Mouse (Mus musculus): ENCODE results near the gene Iffo1. TPM values are rescaled to one million over a fixed set of nuclear protein-coding genes. Genes with fewer than 3 reads are reported as not detected.
"Not testable (repeated sequence)": the region's sequence is repeated elsewhere in the genome, so short reads cannot be mapped to it uniquely, and the experiment has no call there.

The Iffo1 gene
- total RNA-seq, 1 experiment from 2014 or later = 16.5 TPM

DNA sequence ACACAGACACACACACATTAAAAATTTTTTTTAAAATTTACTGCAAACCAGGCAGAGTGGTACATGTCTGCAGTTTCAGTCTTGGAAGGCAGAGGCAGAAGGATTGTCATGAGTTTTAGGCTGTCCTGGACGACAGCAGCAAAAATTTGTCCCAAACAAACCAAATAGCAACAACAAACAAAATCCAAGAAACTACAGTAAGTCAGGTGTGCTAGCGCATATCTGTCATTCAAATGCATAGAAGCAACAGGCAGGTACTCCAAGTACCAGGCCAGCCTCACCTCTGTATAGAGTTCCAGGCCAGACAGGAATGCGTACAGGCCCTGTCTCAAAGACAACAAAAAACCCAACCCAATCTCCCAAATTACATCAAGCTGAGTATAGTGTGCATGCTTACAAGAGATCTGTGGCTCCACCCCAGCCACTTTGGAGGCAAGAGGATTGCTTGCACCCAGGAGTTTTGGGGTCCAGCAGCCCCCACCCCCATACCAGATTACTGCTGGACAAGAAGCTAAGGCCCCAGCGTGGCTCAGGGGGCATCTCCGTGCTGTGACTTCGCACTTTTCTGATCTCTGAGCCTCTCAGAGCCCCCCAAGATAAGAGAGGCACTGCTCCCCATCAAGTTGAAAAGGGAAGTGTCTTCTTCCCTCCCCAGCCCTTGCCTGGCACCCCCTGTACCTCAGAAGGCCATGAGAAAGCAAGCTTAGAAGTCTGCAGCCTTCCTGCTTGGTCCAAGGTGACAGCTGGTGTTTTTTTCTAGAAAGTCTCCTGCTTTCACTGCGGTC lies 14.9 kb downstream of the Iffo1 start:
- no peak for ATAC-seq (replicated peaks; ENCODE audit: low read depth, poor library complexity, severe bottlenecking)

DNA sequence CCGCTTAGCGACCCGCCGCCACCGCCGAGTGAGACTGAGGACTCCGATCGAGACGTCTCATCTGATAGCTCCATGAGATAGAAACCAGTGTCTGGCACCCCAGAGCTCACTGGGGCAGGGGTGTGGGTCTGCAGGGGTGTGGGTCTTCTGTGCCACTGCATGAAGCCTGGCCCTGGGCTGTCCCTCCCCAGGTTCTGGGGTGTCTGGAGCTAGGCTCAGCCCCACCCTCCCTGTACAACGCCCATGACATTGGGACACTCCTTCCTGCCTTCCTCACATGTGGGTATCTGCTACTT lies 15.5 kb downstream of the Iffo1 start:
- no peak for ATAC-seq (replicated peaks; ENCODE audit: low read depth, poor library complexity, severe bottlenecking)

DNA sequence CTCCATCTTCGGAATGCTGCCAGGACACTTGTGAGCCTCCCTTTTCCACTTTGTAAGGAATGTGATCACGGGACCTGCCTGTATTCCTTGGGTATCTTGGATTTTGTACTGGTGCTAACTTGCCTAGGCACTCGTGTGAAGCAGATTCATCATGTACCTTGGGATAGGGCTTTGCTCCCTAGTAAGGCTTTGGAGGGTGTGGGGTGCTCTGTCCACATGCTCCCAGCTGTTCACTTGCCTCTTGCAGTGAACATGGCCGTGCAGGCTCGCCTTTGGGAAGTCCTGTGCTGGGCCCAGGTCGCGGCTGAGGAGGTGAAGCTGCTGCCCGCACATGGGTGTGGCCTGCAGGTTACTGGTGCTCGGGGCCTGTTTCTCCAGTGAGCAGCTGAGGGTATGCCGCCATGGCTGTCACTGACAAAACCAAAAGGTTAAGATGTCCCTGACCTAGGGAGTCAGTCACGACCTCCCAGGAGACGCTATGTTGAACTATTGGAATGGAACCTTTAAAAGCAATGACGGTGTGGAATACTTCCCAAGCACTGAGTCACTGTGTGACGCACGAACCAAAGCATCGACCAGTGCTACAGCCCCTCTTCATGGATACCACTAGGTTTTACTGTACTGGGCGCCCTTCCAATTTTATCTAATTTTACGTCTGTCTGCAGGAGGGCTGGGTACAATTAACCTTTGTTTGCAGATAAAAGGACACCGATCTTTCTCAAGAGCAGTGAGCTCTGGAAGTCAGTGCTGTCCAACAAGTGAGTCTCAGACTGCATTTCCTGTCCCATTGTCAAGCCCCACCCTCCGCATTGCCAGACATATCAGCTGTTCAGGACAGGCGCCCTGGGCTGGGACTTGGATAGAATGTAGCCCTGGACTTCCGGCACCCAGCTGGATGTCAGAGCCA lies 16.1 kb downstream of the Iffo1 start:
- no peak for ATAC-seq (replicated peaks; ENCODE audit: low read depth, poor library complexity, severe bottlenecking)

DNA sequence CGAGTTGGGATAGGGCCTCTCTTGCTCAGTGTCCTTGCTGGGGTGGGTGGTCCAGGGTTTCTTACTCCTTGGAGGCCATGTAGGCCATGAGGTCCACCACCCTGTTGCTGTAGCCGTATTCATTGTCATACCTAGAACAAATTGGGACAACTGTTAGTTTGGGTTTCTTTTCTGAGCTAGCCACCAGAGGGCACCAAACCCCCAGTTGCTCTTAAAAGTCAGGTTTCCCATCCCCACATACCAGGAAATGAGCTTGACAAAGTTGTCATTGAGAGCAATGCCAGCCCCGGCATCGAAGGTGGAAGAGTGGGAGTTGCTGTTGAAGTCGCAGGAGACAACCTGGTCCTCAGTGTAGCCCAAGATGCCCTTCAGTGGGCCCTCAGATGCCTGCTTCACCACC lies 16.9 kb downstream of the Iffo1 start:
- ATAC-seq (replicated peaks; ENCODE audit: low read depth, poor library complexity, severe bottlenecking) = not testable (repeated sequence)

DNA sequence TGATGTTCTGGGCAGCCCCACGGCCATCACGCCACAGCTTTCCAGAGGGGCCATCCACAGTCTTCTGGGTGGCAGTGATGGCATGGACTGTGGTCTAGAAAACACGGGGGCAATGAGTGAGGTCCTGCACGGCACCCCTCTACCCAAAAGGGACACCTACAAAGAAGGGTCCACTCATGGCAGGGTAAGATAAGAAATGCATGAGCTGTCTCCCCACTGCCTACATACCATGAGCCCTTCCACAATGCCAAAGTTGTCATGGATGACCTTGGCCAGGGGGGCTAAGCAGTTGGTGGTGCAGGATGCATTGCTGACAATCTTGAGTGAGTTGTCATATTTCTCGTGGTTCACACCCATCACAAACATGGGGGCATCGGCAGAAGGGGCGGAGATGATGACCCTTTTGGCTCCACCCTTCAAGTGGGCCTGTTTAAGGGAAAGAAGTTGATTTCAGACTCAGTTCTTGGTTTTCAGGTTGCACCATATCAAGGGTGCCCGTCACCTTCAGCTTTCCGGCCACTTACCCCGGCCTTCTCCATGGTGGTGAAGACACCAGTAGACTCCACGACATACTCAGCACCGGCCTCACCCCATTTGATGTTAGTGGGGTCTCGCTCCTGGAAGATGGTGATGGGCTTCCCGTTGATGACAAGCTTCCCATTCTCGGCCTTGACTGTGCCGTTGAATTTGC lies 17.7 kb downstream of the Iffo1 start:
- ATAC-seq (replicated peaks; ENCODE audit: low read depth, poor library complexity, severe bottlenecking) = not testable (repeated sequence)

DNA sequence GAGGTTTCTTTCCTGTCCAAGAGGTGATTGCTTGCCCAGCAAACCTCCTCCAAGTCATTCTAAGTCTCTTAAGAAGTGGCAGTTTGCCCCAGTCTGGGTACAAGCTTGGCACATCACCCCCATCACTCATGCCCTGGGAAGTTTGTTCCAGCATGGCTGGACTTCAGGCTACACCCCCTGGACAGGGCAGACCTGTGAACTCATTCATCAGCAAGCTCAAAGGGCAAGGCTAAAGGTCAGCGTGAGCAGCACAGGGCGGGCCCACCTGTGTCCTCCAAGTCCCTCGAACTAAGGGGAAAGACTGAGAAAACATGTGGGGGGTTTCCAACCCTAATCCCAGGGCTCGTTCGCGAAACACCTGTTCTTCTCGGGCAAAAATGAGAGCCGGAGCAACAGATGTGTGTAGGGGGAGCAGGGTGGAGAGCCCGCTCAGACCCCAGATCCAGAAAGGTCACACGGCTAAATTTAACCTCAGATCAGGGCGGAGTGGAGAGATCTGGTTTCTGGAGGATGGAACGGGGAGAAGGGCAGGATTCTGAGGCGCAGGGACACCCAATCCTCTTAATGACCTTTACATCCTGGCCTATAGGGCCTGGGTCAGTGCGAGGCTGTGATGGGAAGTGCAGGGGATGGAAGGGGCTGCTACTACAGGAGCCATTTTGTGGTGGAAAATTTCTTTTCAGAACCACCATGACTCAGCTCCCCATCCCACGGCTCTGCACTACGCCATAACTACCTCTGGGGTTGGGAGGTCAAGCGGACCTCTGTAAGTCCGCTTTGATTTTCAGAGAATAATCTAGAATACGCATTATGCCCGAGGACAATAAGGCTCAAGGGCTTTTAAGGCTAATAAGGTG lies 19.0 kb downstream of the Iffo1 start:
- ATAC-seq (replicated peaks; ENCODE audit: low read depth, poor library complexity, severe bottlenecking) = 0 out of 2 replicates have a peak, but pooled peaks have one; percentile 4

DNA sequence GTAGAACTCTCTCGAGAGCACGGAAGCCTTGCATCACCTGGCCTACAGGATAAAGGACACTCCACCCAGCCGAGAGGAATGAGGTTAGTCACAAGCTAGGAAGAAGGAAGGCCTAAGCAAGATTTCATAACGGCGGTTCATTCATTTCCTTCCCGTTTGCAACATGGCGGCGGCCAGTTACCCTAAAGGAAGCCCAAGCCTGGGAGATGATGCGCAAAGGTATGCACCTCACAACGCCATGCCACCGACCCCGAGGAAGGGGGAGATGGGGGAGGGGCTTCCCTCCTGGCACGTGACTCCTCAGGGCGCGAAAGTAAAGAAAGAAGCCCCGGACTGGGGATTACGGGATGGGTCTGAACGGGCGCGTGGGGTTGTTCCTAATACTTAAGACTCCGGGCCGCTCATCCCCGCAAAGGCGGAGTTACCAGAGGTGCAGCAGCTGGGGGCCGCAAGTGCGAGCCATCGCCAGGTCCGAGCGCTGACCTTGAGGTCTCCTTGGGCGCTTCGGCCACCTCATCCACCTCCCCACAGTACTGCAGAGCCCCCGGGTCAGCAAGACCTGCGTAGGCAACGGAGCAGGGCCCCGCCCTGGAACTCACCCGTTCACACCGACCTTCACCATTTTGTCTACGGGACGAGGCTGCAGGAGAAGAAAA lies 19.8 kb downstream of the Iffo1 start:
- peak; percentile 23; the same call in 1 of the 2 replicates for ATAC-seq (replicated peaks; ENCODE audit: low read depth, poor library complexity, severe bottlenecking)

DNA sequence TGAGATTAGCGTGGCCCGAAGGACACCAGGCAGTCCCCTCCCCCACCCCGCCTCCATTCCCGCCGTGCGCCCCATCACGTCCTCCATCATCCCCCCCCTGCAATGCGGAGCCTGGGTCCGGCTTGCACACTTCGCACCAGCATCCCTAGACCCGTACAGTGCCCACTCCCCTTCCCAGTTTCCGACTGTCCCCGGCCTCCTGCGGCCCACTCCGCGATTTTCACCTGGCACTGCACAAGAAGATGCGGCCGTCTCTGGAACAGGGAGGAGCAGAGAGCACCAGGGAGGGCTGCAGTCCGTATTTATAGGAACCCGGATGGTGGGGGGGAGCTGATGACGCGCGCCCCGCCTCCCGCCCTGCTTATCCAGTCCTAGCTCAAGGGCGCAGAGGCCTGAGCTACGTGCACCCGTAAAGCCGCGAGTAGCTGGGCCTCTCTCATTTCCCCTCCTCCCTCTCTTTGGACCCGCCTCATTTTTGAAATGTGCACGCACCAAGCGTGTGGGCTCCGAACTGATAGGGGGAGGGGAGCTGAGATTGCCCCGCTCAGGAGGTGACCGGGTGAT lies 20.4 kb downstream of the Iffo1 start:
- peak; percentile 82 for ATAC-seq (replicated peaks; ENCODE audit: low read depth, poor library complexity, severe bottlenecking)

DNA sequence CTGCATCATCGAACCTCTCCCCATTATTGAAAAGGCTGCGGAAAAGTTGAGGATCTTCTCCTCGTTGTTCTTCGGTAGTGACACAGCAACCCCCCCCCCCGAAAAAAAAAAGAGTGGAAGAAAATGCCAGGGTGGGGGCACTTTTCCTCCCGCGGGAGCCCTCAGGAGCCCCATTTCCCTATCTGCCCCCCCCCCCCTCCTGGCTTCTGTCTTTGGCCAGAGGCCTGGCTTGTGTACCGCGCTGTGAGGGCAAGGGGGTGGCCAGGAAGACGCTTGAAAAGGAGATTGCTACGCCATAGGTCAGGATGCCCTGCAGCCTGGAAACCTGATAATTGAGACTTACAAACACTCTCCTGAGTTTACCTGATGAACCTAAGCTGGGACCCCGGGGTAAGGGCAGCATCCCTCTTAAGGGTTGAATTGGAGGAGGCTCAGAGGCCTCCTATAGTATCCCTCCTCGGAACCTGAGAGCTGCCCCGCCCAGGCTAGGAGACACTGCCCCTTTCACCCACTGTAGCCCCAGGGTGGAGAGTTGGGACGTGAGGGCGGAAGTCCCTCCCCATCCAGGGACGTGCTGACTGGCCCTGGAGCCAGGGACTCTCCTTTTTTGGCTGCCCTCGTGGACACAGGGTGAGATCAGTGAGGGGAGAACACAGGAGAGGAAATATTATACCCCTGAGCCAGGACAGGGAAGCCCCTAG lies 21.2 kb downstream of the Iffo1 start, which contains the start of gene Gapdh:
Gene Gapdh (minus strand): TSS at position 417 of the 701 bp plus-strand sequence.
- peak; percentile 23 for ATAC-seq (replicated peaks; ENCODE audit: low read depth, poor library complexity, severe bottlenecking)

DNA sequence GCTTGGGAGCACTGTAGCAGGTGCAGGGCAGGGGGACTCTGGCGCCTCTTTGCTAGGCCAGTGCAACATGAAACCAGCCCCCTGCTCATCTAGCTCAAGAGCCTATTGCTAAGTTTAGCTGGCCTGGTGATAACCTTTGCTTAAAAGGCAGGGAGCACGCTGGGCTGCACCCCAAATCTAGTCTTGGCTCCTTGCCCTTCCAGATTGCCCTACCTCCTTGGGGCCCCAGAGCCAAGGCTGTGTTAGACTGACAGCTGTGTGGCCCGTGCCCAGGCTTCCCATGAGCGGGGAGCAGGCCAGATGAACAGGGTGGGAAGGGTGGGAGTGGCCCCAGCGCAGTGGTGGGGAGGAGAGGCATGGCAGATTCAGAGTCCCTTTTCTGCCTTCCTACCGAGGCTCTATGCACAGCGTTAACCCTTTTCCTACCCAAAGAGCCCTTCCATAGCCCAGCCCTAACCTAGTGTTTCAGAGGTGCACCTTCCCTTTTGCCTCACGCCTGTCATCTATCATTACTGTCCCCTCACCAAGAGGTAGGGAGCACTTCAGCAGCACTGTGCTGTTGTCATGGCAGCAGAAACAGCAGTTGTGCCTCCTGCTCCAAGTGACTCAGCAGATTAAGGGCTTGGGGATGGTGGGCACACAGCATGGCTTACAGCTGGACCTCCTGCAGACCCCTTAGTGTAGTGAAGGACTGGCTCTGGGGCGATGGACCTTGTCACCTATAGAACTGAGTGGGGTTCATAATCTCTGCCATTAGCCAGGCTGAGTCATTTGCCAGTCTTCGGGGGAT lies 22.0 kb downstream of the Iffo1 start:
- ATAC-seq (replicated peaks; ENCODE audit: low read depth, poor library complexity, severe bottlenecking) = no peak

DNA sequence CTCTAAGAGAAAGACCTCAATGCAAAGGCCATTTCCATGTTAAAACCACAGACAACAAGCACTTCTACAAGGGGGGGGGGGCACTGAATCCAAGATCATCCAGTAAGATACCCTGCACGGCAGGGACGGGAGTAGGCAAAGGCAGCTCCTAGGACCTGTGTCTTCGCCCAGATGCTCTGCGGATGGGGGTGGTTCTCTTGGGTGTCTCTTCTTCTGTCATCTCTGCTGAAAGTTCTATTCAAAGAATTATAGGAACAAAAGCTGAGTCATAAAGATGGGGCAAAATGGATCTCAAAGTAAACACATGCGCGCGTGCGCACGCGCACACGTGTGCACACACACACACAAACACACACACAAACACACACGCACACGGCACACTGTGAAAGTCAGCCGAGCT lies 23.0 kb downstream of the Iffo1 start:
- ATAC-seq (replicated peaks; ENCODE audit: low read depth, poor library complexity, severe bottlenecking) = no peak

DNA sequence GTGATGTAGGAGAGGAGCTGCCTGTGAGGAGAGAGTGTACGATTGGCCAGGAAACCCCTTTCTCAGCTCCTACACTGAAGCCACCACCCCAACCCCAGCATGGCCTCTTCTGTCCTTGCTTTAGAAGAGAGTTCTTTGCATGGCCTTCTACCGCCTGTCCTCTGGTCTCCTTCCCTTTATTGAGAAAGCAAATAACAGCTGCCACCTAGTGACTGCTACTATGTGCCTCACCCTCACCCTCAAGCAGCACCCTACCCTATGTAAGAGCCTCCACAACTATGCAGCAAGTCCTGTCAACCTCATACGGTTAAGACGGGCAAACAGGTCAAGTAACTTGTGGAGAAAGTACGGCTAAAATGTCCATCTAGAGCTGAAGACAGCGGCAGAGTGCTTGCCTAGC lies 25.2 kb downstream of the Iffo1 start:
- ATAC-seq (replicated peaks; ENCODE audit: low read depth, poor library complexity, severe bottlenecking) = no peak

DNA sequence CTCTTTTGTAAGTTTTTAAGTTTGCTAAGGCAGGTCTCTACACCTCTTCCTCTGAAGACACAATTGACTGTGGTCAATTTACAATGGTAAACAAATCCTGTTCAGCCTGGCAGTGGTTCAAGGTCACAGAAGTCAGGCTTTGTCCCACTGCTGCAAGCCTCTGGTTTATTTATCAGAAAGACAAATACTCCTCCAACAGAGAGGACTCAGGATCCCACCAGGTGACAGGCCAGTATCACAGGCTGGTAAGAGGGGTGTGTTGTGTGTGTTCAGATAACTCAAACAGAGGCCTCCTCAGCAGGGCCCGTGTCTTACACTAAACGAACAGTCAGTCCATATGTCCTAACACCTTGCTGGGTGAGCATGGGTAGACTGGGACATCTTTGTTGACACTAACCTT lies 27.4 kb downstream of the Iffo1 start:
- ATAC-seq (replicated peaks; ENCODE audit: low read depth, poor library complexity, severe bottlenecking) = no peak

DNA sequence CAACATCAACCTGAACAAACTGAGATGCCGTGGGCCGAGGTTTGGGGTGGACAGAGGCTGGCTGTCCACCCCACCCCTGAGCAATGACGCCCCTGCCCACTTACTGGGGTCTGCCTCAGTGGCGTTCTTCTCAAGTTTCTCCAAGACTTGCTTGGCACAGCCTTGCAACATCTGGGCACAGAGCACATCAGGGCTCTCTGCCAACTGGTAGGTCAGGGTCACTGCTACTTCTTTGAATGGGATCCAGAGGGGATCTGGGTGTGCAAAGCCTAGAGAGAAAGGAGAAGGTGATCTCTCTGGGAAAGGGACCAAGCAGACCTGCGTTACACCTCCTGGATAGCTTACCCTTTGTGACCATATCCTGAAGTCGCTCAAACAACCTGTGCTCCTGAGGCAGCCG lies 28.2 kb downstream of the Iffo1 start:
- ATAC-seq (replicated peaks; ENCODE audit: low read depth, poor library complexity, severe bottlenecking) = no peak

DNA sequence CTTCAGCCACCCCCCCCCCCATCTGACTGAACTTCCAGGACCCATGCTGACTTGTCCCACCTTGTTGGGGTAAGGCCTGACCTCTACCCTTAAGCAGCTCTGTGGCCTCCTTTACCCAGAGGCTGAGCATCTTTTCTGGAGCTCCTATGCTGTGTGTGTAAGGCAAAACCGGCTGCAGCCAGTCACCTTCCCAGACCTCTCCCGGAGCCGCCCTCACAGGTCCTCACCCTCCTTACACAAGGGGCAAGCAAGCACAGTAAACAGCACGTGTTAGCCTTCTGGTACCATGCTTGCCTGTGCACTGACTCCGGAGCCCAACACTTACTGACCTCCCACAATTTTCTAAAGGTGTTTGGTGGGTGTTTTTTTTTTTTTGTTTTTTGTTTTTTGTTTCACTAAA lies 30.4 kb downstream of the Iffo1 start:
- no peak for ATAC-seq (replicated peaks; ENCODE audit: low read depth, poor library complexity, severe bottlenecking)

DNA sequence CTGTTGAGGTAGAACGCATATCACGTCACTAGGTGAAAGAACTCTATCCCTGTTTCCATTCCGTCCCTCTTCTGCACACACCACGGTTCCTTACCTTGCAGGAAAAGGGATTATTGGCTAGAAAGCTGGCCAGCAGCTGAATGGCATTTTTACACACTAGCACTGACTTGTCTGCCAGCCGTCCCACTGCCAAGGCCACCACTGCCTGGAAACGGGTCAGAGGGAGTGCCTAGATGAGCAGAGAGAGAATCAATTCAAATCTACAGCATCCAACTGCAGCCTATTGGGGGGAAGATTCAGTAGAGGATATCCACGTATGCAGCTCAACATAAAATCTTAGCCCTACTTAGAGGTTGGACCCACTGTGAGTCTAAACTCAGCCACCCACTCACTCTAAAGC lies 34.6 kb downstream of the Iffo1 start:
- ATAC-seq (replicated peaks; ENCODE audit: low read depth, poor library complexity, severe bottlenecking) = no peak

DNA sequence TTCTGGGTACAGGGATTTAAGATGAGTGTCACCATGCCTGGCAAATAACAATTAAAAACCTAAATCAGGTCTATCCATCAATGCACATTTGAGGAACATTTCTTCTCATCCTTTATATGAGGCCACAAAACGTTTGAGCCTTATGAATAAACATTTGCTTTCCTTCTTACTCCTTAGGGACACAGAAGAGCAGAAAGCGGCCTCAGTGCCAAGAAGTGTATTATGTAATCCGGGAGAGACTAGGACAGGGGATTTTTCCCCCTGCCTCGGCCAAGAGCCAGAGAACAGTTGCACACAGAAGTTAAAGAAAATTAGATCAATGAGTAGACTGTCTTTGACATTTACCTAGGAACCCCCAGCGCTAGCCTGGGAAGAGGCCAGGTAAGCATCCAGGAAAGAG lies 37.1 kb downstream of the Iffo1 start:
- no peak for ATAC-seq (replicated peaks; ENCODE audit: low read depth, poor library complexity, severe bottlenecking)

DNA sequence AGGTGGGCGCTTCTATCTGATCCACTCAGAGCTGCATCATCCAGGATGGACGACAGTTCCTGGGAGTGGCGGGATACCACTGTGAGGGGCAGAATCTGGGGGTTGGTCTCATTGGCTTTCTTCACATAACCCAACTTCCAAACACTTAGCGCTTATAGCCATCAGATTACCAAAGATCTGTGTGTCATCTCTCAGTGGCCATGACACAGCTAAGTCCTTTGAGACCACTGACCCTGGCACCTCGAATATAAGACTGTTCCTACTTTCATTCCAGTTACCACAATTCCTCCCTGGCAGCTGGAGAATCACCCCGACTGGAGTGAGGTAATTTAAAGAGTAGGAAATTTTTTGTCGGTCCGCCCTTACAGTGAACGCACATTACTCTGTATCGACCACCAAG lies 41.2 kb downstream of the Iffo1 start:
- ATAC-seq (replicated peaks; ENCODE audit: low read depth, poor library complexity, severe bottlenecking) = no peak

Data from common myeloid progenitor, adult 5-6 weeks (primary cell).